Mouse (Mus musculus) heart, embryonic 13.5 days (tissue): ENCODE results near the gene Aox4. TPM values are rescaled to one million over a fixed set of nuclear protein-coding genes. Genes with fewer than 3 reads are reported as not detected.

Experiments used
- ATAC-seq: fragments of 200-750 bp; cut with Nextera tagmentation; 2 replicates; pipeline ENCODE4 v1.8.0; 2017; ENCODE audit warnings: moderate TSS enrichment; ENCODE audit not compliant: insufficient number of reproducible peaks, low FRiP score, low TSS enrichment; ENCODE audit errors: extremely low read depth
- H3K27ac ChIP-seq: fragments of 300-500 bp; sonication (generic); replicated peaks from 2 replicates; pipeline ENCODE4 v1.5.1; 2015; ENCODE audit warnings: moderate library complexity, mild to moderate bottlenecking, inconsistent platforms
- H3K27me3 ChIP-seq: fragments of 300-500 bp; sonication (generic); replicated peaks from 2 replicates; pipeline ENCODE4 v1.6.1; 2015; ENCODE audit warnings: mild to moderate bottlenecking, inconsistent platforms
- H3K36me3 ChIP-seq: fragments of 300-500 bp; sonication (generic); 2 replicates; pipeline ENCODE4 v1.6.1; 2015; ENCODE audit warnings: mild to moderate bottlenecking, inconsistent platforms
- H3K4me1 ChIP-seq: fragments of 300-500 bp; sonication (generic); 2 replicates; pipeline ENCODE4 v1.6.1; 2015; ENCODE audit warnings: inconsistent platforms
- H3K4me2 ChIP-seq: fragments of 300-500 bp; sonication (generic); 2 replicates; pipeline ENCODE4 v1.6.1; 2015; ENCODE audit warnings: inconsistent platforms, mild to moderate bottlenecking, moderate library complexity
- H3K4me3 ChIP-seq: fragments of 300-500 bp; sonication (generic); 2 replicates; pipeline ENCODE4 v1.5.1; 2015; ENCODE audit warnings: moderate library complexity, mild to moderate bottlenecking, inconsistent platforms
- H3K9ac ChIP-seq: fragments of 300-500 bp; sonication (generic); 2 replicates; pipeline ENCODE4 v1.6.1; 2015; ENCODE audit warnings: inconsistent platforms, mild to moderate bottlenecking, moderate library complexity
- H3K9me3 ChIP-seq: fragments of 300-500 bp; sonication (generic); 2 replicates; pipeline ENCODE4 v1.6.1; 2016; ENCODE audit warnings: inconsistent platforms
- WGBS: fragments of 180-500 bp; shearing (Covaris S2); methylation state at CpG from one replicate; pipeline ENCODE4 v1.1.7; 2015; ENCODE audit warnings: mixed read lengths; 5-methylcytosine and 5-hydroxymethylcytosine counted together
- polyA plus RNA-seq: library from polyadenylated mRNA; unstranded; fragments of >200 nt; fragmentation: Nextera tagmentation; extraction: Ambion mirVana; gene quantifications from 2 replicates; pipeline ENCODE4 v1.2.1, GENCODE M21; 2015

Gene Aox4
- polyA plus RNA-seq, 1 experiment from 2014 or later = 0.16 TPM

DNA sequence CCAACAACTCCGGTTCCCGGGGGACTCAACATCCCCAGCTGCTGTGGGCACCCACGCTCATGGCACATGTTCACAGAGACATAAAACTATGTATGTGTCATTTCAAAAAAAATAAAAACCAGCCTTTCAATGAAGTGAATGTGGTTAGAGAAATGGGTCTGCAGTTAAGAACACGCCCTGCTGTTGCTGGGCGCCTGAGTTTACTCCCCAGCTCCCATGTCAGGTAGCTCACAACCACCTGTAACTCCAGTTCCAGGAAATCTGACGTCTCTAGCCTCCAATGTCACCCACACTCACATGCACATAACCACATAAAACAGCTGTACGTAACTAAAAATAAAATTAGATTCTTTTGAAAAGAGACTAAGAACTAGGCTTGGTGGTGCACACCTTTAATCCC is 90.9 kb downstream of the Aox4 start:
- no peaks in the 10 kb centered on the region for H3K36me3 ChIP-seq
- H3K9me3 ChIP-seq = no peaks in the 10 kb centered on the region
- H3K9ac ChIP-seq = no peak overlapping the region
- no peaks in the 10 kb centered on the region for H3K27me3 ChIP-seq
- ATAC-seq = no peak
- no peak overlapping the region for H3K4me2 ChIP-seq
- H3K4me3 ChIP-seq = no peak overlapping the region
- no peak overlapping the region for H3K27ac ChIP-seq
- H3K4me1 ChIP-seq = peaks cover 18% of the 10 kb centered on the region
- 85% methylated on average over 7 of the region's 7 CpGs for WGBS

DNA sequence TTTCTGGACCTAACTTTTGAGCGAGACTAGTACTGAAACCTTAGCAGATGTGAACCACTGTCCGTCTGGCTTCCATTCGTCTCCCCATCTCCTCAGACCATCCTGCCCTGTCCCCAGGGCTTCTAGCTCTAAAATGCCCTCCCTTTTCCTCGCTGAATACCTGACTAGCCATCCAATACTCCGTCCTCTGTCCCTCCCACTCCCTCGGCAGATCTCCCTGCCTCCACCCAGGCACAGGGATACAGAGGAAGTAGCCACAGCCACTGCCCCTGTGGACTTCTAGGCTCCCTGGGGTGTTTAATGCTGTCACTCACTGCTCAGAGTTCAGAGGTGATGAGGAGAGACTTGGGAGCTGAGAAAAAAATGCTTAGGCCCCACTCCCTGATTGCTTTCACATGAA is 91.8 kb downstream of the Aox4 start:
- ATAC-seq = no peak
- no peaks in the 10 kb centered on the region for H3K9me3 ChIP-seq
- H3K4me1 ChIP-seq = peaks cover 21% of the 10 kb centered on the region
- no peak overlapping the region for H3K9ac ChIP-seq
- H3K4me3 ChIP-seq = no peak overlapping the region
- no peak overlapping the region for H3K27ac ChIP-seq
- no peak overlapping the region for H3K4me2 ChIP-seq
- 72% methylated on average over 6 of the region's 6 CpGs for WGBS
- H3K36me3 ChIP-seq = no peaks in the 10 kb centered on the region
- no peaks in the 10 kb centered on the region for H3K27me3 ChIP-seq

DNA sequence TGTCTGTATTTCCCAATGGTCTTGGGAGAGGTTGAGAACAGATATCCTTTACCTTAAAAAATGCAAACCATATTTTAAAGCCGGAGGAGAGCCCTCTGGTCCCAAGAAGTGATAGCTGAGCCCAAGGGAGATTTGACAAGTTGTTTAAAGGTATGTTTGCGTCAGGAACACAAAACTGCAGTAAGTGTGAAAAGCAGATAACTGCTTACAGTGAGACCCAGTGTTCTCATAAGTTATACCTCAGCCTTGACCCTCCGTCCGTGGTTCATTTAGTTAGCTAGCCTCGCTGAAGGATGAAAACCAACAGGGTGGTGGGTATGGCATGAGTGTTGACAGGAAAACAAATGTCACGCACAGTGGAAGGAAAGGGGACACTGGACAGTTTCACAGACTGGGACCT is 92.8 kb downstream of the Aox4 start:
- WGBS = 53% methylated on average over 6 of the region's 6 CpGs
- Histone ChIP-seq H3K27me3 (0 out of 2 replicates have a peak, but pooled peaks cover 4% of the 10 kb centered on the region), H3K36me3 (no peaks in the 10 kb centered on the region), H3K27ac (no peak overlapping the region), H3K4me2 (no peak overlapping the region), H3K4me1 (peaks cover 21% of the 10 kb centered on the region), H3K9ac (no peak overlapping the region), H3K4me3 (no peak overlapping the region), H3K9me3 (no peaks in the 10 kb centered on the region)
- ATAC-seq = no peak

DNA sequence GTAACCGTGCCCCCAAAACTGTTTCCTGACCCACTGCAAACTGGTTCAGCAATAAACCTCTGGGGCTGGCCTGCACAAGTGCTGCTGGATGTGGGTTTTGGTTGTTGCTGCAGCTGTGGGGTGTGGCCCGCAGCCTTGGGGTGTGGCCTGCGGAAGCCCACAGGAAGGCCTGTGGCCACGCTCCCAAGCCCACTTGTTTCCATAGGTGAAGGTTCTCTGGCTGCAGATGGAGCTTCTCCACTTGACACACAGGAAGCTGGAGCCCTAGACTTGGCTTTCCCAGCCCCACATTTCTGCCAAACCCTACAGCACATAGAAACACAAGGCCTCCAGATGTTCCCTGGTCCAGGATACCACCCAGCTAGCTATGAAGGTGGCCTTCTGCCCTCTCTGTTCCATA is 93.5 kb downstream of the Aox4 start:
- ATAC-seq = no peak
- Histone ChIP-seq H3K4me1 (peaks cover 21% of the 10 kb centered on the region), H3K27me3 (0 out of 2 replicates have a peak, but pooled peaks cover 4% of the 10 kb centered on the region), H3K27ac (no peak overlapping the region), H3K36me3 (no peaks in the 10 kb centered on the region), H3K9me3 (no peaks in the 10 kb centered on the region), H3K4me3 (no peak overlapping the region), H3K4me2 (no peak overlapping the region), H3K9ac (no peak overlapping the region)
- WGBS = 67% methylated on average over 4 of the region's 4 CpGs

DNA sequence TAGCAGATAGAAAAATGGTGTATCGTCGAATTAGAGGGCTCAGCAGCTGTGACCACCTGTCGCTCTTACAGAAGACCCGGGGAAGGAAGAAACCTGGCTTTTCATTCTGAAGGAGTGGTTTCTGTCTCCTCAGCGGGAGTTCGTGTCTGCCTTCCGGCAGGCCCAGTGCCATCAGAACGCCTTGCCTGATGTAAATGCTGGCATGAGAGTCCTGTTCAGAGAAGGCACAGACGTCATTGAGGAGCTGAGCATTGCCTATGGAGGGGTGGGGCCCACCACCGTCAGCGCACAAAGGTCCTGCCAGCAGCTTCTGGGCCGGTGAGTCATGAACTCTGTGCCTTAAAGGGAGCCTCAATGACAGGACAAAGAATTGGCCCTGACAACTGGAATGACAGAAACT is 94.1 kb downstream of the Aox4 start:
- no peak overlapping the region for H3K9ac ChIP-seq
- no peaks in the 10 kb centered on the region for H3K9me3 ChIP-seq
- no peak overlapping the region for H3K27ac ChIP-seq
- 54% methylated on average over 12 of the region's 12 CpGs for WGBS
- H3K27me3 ChIP-seq = 0 out of 2 replicates have a peak, but pooled peaks cover 4% of the 10 kb centered on the region
- H3K4me3 ChIP-seq = no peak overlapping the region
- H3K4me1 ChIP-seq = peaks cover 21% of the 10 kb centered on the region
- H3K36me3 ChIP-seq = no peaks in the 10 kb centered on the region
- no peak overlapping the region for H3K4me2 ChIP-seq
- no peak for ATAC-seq

DNA sequence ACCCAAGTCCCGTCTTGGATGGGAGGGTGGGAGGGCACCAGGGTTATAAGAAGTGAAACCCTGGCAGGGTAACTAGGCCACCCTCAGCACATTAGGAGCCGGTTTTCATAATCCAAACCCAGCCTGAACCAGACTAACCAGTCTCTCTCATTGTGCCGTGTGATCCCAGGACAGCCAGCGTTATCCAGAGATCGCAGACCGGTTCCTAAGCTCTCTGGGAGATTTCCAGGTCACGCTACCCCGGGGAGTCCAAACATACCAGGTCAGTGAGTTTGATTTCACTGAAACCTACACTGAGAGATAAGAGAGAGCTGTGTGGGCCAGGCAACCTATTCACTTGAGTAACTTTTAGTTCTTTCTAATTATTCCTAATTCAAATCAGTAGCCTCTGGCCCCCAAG is 97.0 kb downstream of the Aox4 start:
- Histone ChIP-seq H3K9ac (no peak overlapping the region), H3K4me2 (no peak overlapping the region), H3K9me3 (no peaks in the 10 kb centered on the region), H3K36me3 (no peaks in the 10 kb centered on the region), H3K27ac (no peak overlapping the region), H3K4me1 (peaks cover 24% of the 10 kb centered on the region), H3K4me3 (no peak overlapping the region), H3K27me3 (0 out of 2 replicates have a peak, but pooled peaks cover 4% of the 10 kb centered on the region)
- ATAC-seq = no peak
- WGBS = 58% methylated on average over 8 of the region's 8 CpGs

DNA sequence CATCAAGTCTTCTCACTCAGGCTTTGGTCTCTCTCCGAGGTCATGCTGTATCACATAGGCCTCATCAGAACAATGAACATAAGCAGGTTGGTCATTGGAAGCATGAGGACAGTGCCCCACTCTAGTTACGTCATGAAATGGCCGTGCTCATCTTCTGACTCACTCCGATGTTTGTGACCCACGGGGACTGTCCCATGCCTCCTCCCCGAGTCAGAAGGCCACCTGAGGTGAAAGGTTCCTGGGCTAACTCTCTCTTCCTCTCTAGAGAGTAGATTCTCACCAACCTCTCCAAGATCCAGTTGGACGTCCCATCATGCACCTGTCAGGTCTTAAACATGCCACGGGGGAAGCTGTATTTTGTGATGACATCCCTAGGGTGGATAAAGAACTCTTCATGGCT is 98.4 kb downstream of the Aox4 start:
- Histone ChIP-seq H3K27me3 (0 out of 2 replicates have a peak, but pooled peaks cover 4% of the 10 kb centered on the region), H3K9me3 (no peaks in the 10 kb centered on the region), H3K9ac (no peak overlapping the region), H3K4me1 (peaks cover 17% of the 10 kb centered on the region), H3K4me2 (no peak overlapping the region), H3K27ac (no peak overlapping the region), H3K4me3 (no peak overlapping the region), H3K36me3 (no peaks in the 10 kb centered on the region)
- 81% methylated on average over 8 of the region's 8 CpGs for WGBS
- ATAC-seq = no peak

DNA sequence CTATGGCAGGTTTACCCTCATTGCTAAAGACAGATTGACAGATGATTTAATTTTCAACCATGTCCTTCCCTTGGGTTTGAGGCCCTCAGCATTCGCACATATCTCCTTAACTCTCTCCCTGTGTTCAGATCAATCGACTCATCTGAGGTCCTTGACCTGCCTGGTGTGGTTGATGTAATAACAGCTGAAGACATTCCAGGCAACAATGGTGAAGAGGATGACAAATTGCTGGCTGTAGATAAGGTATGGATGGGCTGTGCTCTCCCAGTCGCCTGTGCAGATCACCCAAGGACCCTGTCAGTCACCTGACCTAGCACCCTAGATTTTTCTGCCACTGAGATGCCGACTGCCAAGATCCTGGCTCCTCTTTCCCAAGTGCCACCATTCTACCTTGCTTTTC is 99.7 kb downstream of the Aox4 start:
- H3K4me3 ChIP-seq = no peak overlapping the region
- no peak for ATAC-seq
- no peak overlapping the region for H3K9ac ChIP-seq
- H3K27ac ChIP-seq = no peak overlapping the region
- H3K4me2 ChIP-seq = no peak overlapping the region
- H3K9me3 ChIP-seq = no peaks in the 10 kb centered on the region
- peaks cover 6% of the 10 kb centered on the region; the same call in 1 of the 2 replicates for H3K4me1 ChIP-seq
- no peaks in the 10 kb centered on the region for H3K36me3 ChIP-seq
- 29% methylated on average over 4 of the region's 4 CpGs for WGBS
- 0 out of 2 replicates have a peak, but pooled peaks cover 4% of the 10 kb centered on the region for H3K27me3 ChIP-seq

DNA sequence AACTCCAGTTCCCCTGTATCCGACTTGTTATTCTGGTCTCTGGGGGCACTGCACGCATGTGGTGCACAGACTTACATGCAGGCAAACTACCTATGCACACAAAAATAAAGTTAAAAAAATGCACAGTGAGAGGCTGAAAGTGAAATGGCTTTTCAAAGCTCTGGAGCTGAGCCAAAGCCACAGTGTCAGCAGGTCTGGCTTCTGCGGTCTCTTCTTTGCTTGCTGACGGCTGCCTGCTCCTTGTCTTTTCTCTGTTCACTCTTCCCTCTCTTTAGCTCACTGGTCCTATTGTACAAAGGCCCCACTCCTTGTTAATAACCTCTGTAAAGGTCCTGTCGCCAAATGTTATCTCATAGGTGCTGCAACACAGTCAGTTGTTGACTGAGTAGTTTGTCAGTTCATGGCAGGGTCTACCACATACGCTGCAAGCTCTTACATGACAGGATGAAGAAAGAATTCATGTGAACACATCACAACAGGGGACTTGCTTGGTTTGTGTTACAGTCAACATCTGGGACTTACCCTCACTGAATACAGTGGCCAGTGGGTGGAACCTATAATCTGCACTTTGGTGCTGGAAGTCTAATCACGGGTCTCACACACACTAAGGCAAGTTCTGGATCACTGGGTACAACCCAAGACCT is 101.1 kb downstream of the Aox4 start:
- H3K4me1 ChIP-seq = peaks cover 4% of the 10 kb centered on the region; the same call in 1 of the 2 replicates
- no peak overlapping the region for H3K9ac ChIP-seq
- no peak for ATAC-seq
- no peak overlapping the region for H3K4me2 ChIP-seq
- no peak overlapping the region for H3K4me3 ChIP-seq
- H3K27ac ChIP-seq = no peak overlapping the region
- H3K9me3 ChIP-seq = no peaks in the 10 kb centered on the region
- WGBS = 51% methylated on average over 7 of the region's 7 CpGs
- 0 out of 2 replicates have a peak, but pooled peaks cover 4% of the 10 kb centered on the region for H3K27me3 ChIP-seq
- no peaks in the 10 kb centered on the region for H3K36me3 ChIP-seq

DNA sequence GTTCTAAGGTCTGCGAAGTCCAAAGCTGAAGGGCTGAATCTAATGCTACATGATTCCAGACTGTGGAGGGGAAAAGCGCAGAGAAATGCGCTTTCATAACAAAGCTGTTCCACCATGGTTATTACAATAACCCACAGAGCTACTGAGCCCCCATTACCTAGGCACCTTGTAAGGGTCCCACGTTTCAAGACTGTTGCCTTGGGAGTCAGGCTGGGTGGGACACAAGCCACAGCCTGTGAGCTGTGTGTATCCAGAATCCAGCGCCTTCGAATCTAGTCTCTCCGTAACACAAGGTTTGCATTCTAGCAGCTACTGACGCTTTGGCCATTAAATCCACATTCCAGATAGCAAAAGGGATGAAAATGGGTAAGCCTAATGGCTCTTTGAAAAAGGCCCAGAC is 103.0 kb downstream of the Aox4 start:
- peaks cover 2% of the 10 kb centered on the region; the same call in 1 of the 2 replicates for H3K4me1 ChIP-seq
- H3K27ac ChIP-seq = no peak overlapping the region
- WGBS = 84% methylated on average over 8 of the region's 8 CpGs
- no peak for ATAC-seq
- H3K27me3 ChIP-seq = no peaks in the 10 kb centered on the region
- H3K9ac ChIP-seq = no peak overlapping the region
- no peaks in the 10 kb centered on the region for H3K9me3 ChIP-seq
- no peak overlapping the region for H3K4me2 ChIP-seq
- H3K4me3 ChIP-seq = no peak overlapping the region
- H3K36me3 ChIP-seq = no peaks in the 10 kb centered on the region

DNA sequence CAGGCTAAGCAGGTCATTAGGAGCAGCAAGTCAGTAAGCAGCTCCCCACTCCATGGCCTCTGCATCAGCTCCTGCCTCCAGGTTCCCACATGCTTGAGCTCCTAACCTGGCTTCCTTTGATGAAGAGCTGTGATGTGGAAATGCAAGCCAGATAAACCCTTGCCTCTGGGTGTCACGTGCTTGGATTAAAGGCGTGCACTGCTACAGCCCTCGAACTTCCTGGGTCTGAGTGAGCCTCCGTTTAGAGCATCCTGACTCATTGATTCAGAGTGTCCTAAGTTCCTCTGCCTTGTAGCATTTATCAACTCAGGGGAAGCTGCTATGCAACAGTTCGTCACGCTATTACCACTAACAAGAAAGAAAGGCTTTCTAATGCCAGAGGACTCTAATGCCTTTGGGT is 105.3 kb downstream of the Aox4 start:
- no peak overlapping the region for H3K4me2 ChIP-seq
- H3K27ac ChIP-seq = no peak overlapping the region
- ATAC-seq = no peak
- H3K9ac ChIP-seq = no peak overlapping the region
- H3K4me1 ChIP-seq = peaks cover 2% of the 10 kb centered on the region; the same call in 1 of the 2 replicates
- no peaks in the 10 kb centered on the region for H3K9me3 ChIP-seq
- WGBS = 65% methylated on average over 6 of the region's 6 CpGs
- H3K27me3 ChIP-seq = no peaks in the 10 kb centered on the region
- no peak overlapping the region for H3K4me3 ChIP-seq
- no peaks in the 10 kb centered on the region for H3K36me3 ChIP-seq
